In genomic region chr5:17575183-17575495, GRCm38 (mm10) we compare ENCODE assay signal across 8 mouse cellular contexts. TPM values are rescaled to one million over a fixed set of nuclear protein-coding genes. Genes with fewer than 3 reads are reported as not detected.
DNase-seq lines count a peak whose midpoint lies in the region; ATAC-seq and TF ChIP-seq lines count a peak whose summit lies in the region.
"Had no signal": no experiment of that assay in that cellular context is flagged by ENCODE, and none has a peak within 500 bp of the region (broad histone marks: within the 10 kb centered on the region; RNA-seq: fewer than 3 reads in every experiment).

No protein-coding gene starts in this region.

- H3K4me3 ChIP-seq in lung, embryonic 14.5 days (ENCODE audit: low read depth, low read length) = peak overlapping the region; percentile 54
- H3K4me3 ChIP-seq in forebrain, embryonic 13.5 days = peak overlapping the region; percentile 61
- peak overlapping the region; percentile 58 for H3K4me3 ChIP-seq in limb, embryonic 13.5 days
- peak overlapping the region; percentile 62 for H3K4me3 ChIP-seq in stomach, embryonic 15.5 days (replicated peaks)
- H3K4me3 ChIP-seq: erythroblast, embryonic 14.5 days had no signal

- peak overlapping the region; percentile 72 for H3K4me2 ChIP-seq in lung, embryonic 14.5 days
- peak overlapping the region; percentile 85 for H3K4me2 ChIP-seq in forebrain, embryonic 13.5 days
- peak overlapping the region; percentile 75 for H3K4me2 ChIP-seq in limb, embryonic 13.5 days (replicated peaks)
- H3K4me2 ChIP-seq in stomach, embryonic 15.5 days = peak overlapping the region; percentile 74

- TF ChIP-seq CTCF in lung, embryonic 14.5 days (IDR thresholded peaks at IDR 0.05; ENCODE audit: low read depth) = no peak

- H3K4me1 ChIP-seq in lung, embryonic 14.5 days (ENCODE audit: insufficient read depth) = no peaks in the 10 kb centered on the region
- H3K4me1 ChIP-seq in forebrain, embryonic 13.5 days = no peaks in the 10 kb centered on the region
- H3K4me1 ChIP-seq in limb, embryonic 13.5 days = peaks cover 4% of the 10 kb centered on the region; the same call in 1 of the 2 replicates
- H3K4me1 ChIP-seq in stomach, embryonic 15.5 days = no peaks in the 10 kb centered on the region

- DNase-seq in lung, embryonic 14.5 days = no peak
- DNase-seq in lung, postnatal 36 days = no peak
- no peak for DNase-seq in thymus, postnatal 14 days
- DNase-seq in spleen, adult 18-20 months = no peak

- no peaks in the 10 kb centered on the region for H3K9me3 ChIP-seq in lung, embryonic 14.5 days (ENCODE audit: low read depth, low read length)
- no peaks in the 10 kb centered on the region for H3K9me3 ChIP-seq in forebrain, embryonic 13.5 days (replicated peaks)
- no peaks in the 10 kb centered on the region for H3K9me3 ChIP-seq in limb, embryonic 13.5 days
- no peaks in the 10 kb centered on the region for H3K9me3 ChIP-seq in stomach, embryonic 15.5 days

- H3K27me3 ChIP-seq in lung, embryonic 14.5 days (ENCODE audit: insufficient read depth, low read length) = no peaks in the 10 kb centered on the region
- no peaks in the 10 kb centered on the region for H3K27me3 ChIP-seq in forebrain, embryonic 13.5 days
- H3K27me3 ChIP-seq in limb, embryonic 13.5 days = no peaks in the 10 kb centered on the region
- H3K27me3 ChIP-seq in stomach, embryonic 15.5 days (replicated peaks) = no peaks in the 10 kb centered on the region

- H3K27ac ChIP-seq in lung, embryonic 14.5 days (ENCODE audit: low read depth) = no peak overlapping the region; the same call in 1 of the 2 replicates
- no peak overlapping the region for H3K27ac ChIP-seq in forebrain, embryonic 13.5 days
- peak overlapping the region; percentile 91 for H3K27ac ChIP-seq in limb, embryonic 13.5 days
- H3K27ac ChIP-seq in stomach, embryonic 15.5 days = peak overlapping the region; percentile 86

- 14% methylated on average over 7 of the region's 7 CpGs for WGBS in lung, embryonic 14.5 days
- WGBS in forebrain, embryonic 13.5 days = 28% methylated on average over 7 of the region's 7 CpGs
- 19% methylated on average over 7 of the region's 7 CpGs for WGBS in limb, embryonic 13.5 days
- WGBS in stomach, embryonic 15.5 days = 14% methylated on average over 7 of the region's 7 CpGs

- peak overlapping the region; percentile 59 for H3K9ac ChIP-seq in lung, embryonic 14.5 days
- H3K9ac ChIP-seq in forebrain, embryonic 13.5 days = peak overlapping the region; percentile 68
- H3K9ac ChIP-seq in limb, embryonic 13.5 days = peak overlapping the region; percentile 72
- peak overlapping the region; percentile 53; the same call in 1 of the 2 replicates for H3K9ac ChIP-seq in stomach, embryonic 15.5 days

- ATAC-seq in lung, embryonic 14.5 days (ENCODE audit: insufficient read depth) = no peak; the same call in 1 of the 2 replicates
- peak; percentile 33; the same call in 1 of the 2 replicates for ATAC-seq in forebrain, embryonic 13.5 days
- no peak for ATAC-seq in limb, embryonic 13.5 days (ENCODE audit: low FRiP score, low read depth)
- no peak for ATAC-seq in stomach, embryonic 15.5 days (ENCODE audit: insufficient read depth, low FRiP score, low read depth)

- H3K36me3 ChIP-seq in lung, embryonic 14.5 days (ENCODE audit: insufficient read depth) = no peaks in the 10 kb centered on the region
- H3K36me3 ChIP-seq in forebrain, embryonic 13.5 days (ENCODE audit: poor library complexity, severe bottlenecking) = no peaks in the 10 kb centered on the region
- no peaks in the 10 kb centered on the region for H3K36me3 ChIP-seq in limb, embryonic 13.5 days
- no peaks in the 10 kb centered on the region for H3K36me3 ChIP-seq in stomach, embryonic 15.5 days

RNA-seq across cellular contexts. Expression of gene Sema3c, which starts 1.1 kb away (rescaled TPM):
- polyA plus RNA-seq in lung, embryonic 14.5 days (2014; fragmentation: Nextera tagmentation; extraction: Ambion mirVana) = 31.3 and 37.3 TPM in 2 replicates
- 16.6 and 17.4 TPM in 2 replicates for polyA plus RNA-seq in forebrain, embryonic 13.5 days (2015; fragmentation: Nextera tagmentation; extraction: Ambion mirVana)
- polyA plus RNA-seq in limb, embryonic 13.5 days (2015; fragmentation: Nextera tagmentation; extraction: Ambion mirVana) = 53.4 and 59.3 TPM in 2 replicates
- 53.8 and 65.9 TPM in 2 replicates for polyA plus RNA-seq in stomach, embryonic 15.5 days (2015; fragmentation: Nextera tagmentation; extraction: Ambion mirVana)
- polyA plus RNA-seq: erythroblast, embryonic 14.5 days had no signal

Comparison
In these comparisons a context has a peak if more than half of its experiments do, and no peak if none do; other contexts are left out.
1. H3K27ac ChIP-seq: peak in limb, embryonic 13.5 days (single experiment) and stomach, embryonic 15.5 days (single experiment); none in lung, embryonic 14.5 days (single experiment) and forebrain, embryonic 13.5 days (single experiment).
2. Peak in every context shown above with its lines, with median percentiles within 50 percentile points of each other: H3K4me2 ChIP-seq, H3K4me3 ChIP-seq and H3K9ac ChIP-seq.